Mouse (Mus musculus) thymus, postnatal 25 days (tissue): ENCODE results near the gene Gm4513.
"Not testable (repeated sequence)": the region's sequence is repeated elsewhere in the genome, so short reads cannot be mapped to it uniquely, and the experiment has no call there.

Source experiments
- DNase-seq: peaks from one replicate; pipeline ENCODE4 v3.0.0; 2022

The Gm4513 gene

DNA sequence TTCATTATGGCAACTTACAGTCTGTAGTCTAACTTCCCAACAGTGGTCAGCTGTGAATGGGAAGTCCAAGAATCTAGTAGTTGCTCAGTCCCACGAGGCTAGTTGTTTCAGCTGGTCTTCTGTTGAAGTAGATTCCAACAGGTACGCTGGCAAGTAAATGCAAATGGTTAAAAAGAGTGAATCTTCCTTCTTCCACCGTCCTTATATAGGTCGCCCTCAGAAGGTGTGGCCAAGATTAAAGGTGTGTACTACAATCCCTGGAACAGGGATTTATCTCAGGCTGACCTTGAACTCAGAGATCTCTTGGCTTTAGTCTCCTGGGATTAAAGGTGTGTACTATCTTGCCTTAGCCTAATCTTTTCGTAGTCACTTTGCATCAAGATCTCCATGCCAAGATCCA, at the start of gene Gm4513:
TSS of gene Gm4513 (minus strand) at position 101 of the 400 bp plus-strand sequence.
- DNase-seq: not testable (repeated sequence)

GRCm38 (mm10) chr7:20576141-20576540, 22.7 kb downstream of the Gm4513 start, which contains the start of gene Gm4141:
Gene Gm4141 (minus strand): TSS chr7:20576241.
- DNase-seq: not testable (repeated sequence)

DNA sequence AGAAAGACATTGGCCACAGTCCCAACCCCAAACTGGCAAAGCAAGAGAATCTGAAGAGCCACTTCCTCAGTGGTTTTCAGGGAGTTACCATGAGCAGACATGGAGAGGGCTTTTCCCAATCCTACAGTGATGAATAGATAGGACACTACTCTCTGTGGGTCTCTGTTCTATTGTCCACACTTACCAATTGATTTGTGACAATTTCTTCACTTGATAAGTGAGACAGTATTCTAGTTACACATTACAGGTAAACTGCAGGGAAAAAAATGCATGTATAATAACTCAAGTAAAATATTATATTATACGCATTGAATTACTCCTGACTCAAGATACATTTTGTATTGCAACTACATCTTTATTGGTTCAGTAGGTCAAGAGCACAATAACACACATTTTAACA, 53.2 kb downstream of the Gm4513 start, which contains the start of gene Gm5726:
TSS of gene Gm5726 (minus strand) at position 101 of the 400 bp plus-strand sequence.
- DNase-seq: not testable (repeated sequence)
